Mouse (Mus musculus) regulatory T cell (primary cell): Measurements from ENCODE around the gene Cdc27.
"Not testable (repeated sequence)": the region's sequence is repeated elsewhere in the genome, so short reads cannot be mapped to it uniquely, and the experiment has no call there.

Experiments
- in situ Hi-C: fragments of 300-600 bp; cut with MboI, MseI; formaldehyde crosslinking; loops from one replicate; pipeline ENCODE4 v1.15.1; 2025; ENCODE audit warnings: high pct_unique_total_duplicates

Gene Cdc27

GRCm38 (mm10) chr11:104550406-104550974 lies at the start of gene Cdc27, which contains the start of gene Myl4:
TSS of gene Cdc27 (minus strand) at chr11:104550620.
TSS of gene Myl4 (plus strand) at chr11:104550663.
- in situ Hi-C loops = no loop called here

GRCm38 (mm10) chr11:104599265-104599945 lies 49.0 kb upstream of the Cdc27 start:
- in situ Hi-C loops = no loop called here

DNA sequence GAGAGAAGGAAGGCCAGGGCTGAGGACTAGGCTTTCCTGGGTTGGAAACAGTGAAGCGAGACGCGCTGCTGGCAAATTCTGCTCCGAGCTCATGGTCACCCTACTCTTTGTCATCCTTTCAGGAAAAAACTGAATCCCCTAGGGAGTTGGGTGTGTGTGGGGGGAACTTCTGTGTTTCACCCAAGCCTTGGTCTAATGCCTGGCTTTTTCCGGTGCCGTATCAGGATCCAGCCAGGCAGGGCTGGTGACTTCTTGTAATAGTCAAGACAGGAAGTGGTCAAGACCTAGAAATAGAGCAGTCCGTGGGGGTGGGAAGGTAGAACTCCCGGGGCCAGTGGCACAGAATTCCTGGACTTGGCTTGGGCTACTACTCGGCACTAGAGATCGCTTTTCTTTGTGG lies 45.9 kb upstream of the Cdc27 start:
- in situ Hi-C loops = no loop called here

GRCm38 (mm10) chr11:104592066-104592835 lies 41.8 kb upstream of the Cdc27 start:
- in situ Hi-C loops = no loop called here

DNA sequence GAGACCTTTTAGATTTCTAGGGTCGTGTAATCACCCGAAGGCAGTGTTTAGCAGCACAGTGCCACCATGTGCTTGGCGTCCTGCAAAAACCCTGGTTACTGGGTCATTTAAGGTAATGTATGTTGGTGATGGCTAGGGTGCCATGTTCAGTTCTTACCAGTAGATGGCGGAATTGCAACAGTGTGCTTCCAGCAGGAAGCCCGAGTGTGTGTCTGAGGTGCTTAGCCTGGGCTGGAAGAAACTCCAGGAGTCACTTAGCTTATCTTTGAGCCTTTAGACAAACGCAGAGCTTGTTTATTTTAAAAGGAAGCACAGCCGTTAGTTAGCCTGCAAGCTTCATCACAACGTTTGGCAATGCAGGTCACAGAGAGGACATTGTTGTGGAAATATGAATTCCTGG lies 39.7 kb upstream of the Cdc27 start:
- in situ Hi-C loops = no loop called here

DNA sequence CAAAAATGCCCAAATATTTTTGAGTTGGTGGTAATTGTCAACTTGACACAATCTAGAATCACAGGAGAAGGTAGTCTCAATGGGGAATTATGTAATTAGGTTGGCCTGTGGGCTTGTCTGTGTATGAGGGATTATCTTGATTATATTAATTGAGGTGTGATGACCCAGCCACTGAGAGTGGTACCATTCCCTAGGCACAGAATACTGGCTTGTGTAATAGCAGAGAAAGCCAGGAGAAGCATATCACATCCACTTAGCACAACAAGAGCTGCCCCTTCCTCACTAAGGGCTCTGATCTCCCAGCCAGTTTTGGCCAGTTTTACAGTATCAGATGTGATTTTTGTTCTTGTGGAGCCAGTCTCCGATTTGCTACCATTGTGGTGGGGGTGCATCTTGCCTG lies 39.1 kb upstream of the Cdc27 start:
- in situ Hi-C loops = no loop called here

GRCm38 (mm10) chr11:104588513-104588912 lies 38.1 kb upstream of the Cdc27 start:
- in situ Hi-C loops = no loop called here

DNA sequence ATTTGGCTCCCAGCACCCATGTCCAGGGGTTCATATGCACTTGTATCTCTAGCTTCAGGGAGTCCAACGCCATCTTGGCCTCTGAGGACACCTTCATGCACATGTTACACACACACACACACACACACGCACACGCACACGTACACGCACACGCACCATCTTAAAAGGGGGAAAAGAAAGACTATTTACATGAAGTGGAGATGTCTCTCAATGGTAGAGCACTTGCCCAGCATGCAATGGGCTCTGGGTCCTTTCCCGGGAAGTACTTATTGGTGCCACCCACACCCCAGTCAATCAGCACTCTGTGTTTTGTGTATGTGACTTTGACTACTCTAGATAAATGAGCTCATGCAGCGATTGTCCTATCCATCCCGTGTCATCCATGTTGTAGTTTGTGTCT lies 37.5 kb upstream of the Cdc27 start:
- in situ Hi-C loops = no loop called here

GRCm38 (mm10) chr11:104585495-104585894 lies 35.1 kb upstream of the Cdc27 start:
- in situ Hi-C loops = no loop called here

DNA sequence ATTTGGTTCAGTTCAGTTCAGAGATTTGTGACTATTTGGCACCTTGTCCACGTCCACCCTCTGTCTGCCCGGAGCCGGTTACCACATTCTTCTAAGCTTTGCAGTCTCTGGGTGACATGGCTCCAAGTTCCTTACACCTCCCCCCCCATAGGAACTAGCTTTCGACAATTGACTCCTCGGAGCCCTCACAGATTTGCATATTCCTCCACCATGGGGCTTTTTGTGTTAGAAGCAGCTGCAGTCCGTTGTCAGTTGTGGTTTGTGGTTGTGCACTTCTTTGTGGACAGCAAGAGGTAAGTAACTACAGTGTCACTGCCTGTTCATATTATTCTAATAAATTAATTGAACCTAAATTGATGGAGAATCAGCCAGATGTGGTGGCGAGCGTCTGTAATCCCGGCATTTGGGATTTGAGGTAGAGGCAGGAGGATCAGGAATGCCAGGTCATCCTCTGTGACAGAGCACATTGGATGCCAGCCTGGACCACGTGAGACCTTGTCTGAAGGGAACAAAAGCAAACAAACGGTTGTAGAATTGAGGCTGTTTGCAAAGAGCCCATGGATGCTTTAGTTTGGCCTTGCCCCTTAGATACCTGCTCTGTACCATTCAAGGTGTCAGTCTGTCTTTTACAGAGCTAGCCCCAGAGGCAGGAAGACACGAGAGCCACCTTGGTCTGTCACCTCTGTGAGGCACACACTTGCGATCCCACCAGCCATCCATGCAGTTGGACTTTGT lies 32.4 kb upstream of the Cdc27 start:
- in situ Hi-C loops = no loop called here

DNA sequence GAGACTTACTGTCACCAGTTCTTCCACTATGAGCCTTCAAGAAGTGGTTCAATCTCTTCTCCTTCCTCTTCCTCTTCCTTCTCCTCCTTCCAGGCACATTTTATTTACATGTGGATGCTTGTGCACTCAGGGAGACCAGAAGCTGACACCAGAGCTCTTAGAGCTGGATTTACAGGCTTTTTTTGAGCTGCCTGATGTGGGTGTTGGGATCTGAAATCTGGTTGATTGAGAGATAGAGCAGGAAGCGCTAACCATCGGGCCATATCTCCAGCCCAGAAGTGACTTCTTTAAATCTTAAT lies 31.8 kb upstream of the Cdc27 start:
- in situ Hi-C loops = no loop called here

DNA sequence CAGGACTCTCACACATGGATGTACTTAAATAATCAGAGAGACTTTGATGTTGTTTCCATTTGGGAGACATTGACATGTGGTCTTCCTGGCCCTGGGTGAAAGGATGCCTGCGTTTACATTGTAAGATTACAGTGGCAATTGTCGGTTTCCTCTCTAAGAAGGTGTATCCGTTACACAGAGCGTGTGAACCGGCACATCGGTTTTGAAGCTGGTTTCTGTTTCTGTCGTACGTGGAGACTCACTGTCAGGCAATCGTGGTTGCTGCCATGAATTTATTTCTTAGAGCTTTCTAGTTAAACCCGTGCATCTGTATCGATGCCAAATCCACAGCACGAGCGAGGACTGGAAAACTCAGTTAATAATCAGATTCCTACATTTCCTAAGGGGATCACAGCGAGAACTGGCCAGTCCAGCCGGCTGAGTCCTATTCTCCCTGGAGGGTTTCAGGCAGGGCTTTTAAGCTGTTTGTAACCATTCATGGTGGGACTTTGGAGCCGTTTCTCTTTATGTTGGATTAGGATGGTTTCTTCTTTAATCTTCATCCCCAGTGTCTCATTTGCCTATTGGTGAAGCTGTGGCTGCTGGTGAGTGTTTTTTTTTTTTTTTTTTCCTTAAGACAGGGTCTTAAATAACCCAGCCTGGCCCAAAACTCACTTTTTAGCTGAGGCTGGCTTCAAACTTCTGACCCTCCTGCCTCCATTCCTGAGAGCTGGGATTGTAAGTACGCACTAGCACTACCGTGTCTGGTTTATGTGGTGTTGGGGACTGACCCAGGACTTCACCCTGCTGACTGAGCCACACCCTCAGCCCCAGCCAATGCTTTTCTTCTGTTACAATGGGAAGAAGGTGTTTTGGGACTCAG lies 31.3 kb upstream of the Cdc27 start:
- in situ Hi-C loops = no loop called here

GRCm38 (mm10) chr11:104580606-104581005 lies 30.2 kb upstream of the Cdc27 start:
- in situ Hi-C loops = no loop called here

- in situ Hi-C loops = no loop called here
Observed at GRCm38 (mm10) chr11:104580091-104580490, 29.7 kb upstream of the Cdc27 start.

DNA sequence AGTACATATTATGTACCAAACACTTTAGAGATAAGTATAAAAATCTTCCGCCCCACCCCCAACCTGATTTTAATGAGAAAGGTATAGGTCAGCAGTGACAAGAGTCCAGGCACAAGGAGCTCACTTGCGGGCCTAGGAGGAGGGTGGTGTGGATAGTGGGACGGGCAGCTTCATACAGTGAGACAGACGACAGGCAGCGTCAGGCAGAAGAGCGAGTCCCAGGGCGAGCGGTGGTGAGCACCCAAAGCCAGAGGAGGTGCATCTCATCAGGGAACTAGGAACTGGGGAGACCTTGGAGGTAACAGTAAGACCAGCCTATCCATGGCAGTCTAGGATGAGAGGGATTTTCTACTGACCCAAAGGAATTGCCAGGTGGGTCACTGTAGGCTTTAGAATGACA lies 29.2 kb upstream of the Cdc27 start:
- in situ Hi-C loops = no loop called here

- in situ Hi-C loops = no loop called here
Observed at GRCm38 (mm10) chr11:104579084-104579483, 28.7 kb upstream of the Cdc27 start.

DNA sequence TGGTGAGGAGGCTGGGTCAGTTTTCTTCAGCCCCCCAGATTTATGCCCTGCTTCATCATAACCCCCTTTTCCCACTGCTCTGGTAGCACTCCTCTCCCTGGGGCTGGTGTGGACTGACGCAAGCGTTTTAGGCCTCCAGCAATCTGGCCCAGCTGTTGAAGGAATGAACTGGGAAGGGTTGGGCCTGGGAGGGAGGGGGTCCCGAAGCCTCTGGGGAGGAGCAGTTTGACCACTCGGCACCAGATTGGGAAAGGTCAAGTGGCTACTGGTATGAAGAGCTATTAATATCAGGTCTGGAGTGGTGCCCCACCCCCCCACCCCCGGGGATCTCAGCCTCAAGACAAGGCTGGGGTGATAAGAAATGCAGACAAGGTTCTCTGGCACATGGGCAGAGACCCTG lies 27.7 kb upstream of the Cdc27 start:
- in situ Hi-C loops = no loop called here

DNA sequence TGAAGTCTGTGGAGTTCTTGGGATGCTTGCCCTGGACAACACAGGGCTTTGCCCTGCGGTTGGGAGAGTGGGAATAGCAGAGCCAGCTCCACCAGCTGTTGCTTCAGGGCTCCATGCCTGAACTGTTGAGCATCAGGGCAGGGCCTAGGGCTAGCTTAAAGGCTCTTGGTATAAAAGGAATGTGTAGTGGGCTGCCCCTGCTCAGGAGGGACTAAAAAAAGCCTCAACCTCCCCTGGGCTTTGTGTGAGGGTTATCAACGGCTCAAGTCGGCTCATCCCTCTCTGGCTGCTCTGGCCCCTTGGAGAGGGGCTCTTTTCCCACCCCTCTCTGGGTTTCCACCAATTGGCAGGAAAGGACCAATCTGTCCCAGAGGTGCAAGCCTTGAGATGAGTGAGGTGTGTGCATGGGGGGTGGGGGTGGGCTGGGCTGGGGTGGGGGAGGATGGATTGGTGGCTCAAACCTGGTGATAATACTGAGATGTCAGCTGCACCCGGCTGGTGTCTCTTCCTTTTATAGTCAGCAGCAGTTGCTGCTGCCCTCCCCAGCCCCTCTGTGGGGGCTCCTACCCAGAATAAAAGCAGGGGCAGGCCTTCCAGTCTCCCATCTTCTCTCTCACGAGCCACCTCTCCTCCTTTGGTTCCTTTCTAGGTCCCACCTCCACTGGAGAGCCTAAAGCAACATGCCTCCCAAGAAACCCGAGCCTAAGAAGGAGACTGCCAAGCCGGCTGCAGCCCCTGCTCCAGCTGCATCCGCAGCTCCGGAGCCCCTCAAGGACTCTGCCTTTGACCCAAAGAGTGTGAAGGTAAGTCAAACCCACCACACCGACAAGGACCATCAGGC lies 26.6 kb upstream of the Cdc27 start:
- in situ Hi-C loops = no loop called here

GRCm38 (mm10) chr11:104572566-104572965 lies 22.1 kb upstream of the Cdc27 start:
- in situ Hi-C loops = no loop called here

- in situ Hi-C loops = no loop called here
Observed at GRCm38 (mm10) chr11:104572091-104572490, 21.7 kb upstream of the Cdc27 start.

- in situ Hi-C loops = not testable (repeated sequence)
Observed at GRCm38 (mm10) chr11:104571373-104571772, 21.0 kb upstream of the Cdc27 start.
